Mouse (Mus musculus) CH12.LX (cell line): ENCODE data around the gene Myo1d.

Experiments used
- CTCF ChIP-seq, 2 experiments: IDR thresholded peaks in 1 of 2; conservative IDR thresholded peaks in 1 of 2; 2 replicates each; pipeline ENCODE4 v1.5.1; 2011 to 2012; ENCODE audit warnings: low read depth in 2 of 2, low read length in 2 of 2, improper control_type of control experiment in 1 of 2, inconsistent platforms in 1 of 2, mild to moderate bottlenecking in 1 of 2, moderate library complexity in 1 of 2
- KAT2A ChIP-seq: IDR thresholded peaks from 2 replicates; pipeline ENCODE4 v1.6.1; 2012; ENCODE audit warnings: low read length, improper control_type of control experiment, inconsistent platforms; ENCODE audit not compliant: insufficient replicate concordance
- MXI1 ChIP-seq: IDR thresholded peaks from 2 replicates; pipeline ENCODE4 v1.6.1; 2011; ENCODE audit warnings: mild to moderate bottlenecking, low read depth, low read length, improper control_type of control experiment
- NELFE ChIP-seq: IDR thresholded peaks from 2 replicates; pipeline ENCODE4 v1.6.1; 2011; ENCODE audit warnings: low read depth, low read length, improper control_type of control experiment
- POLR2A ChIP-seq: IDR thresholded peaks from 2 replicates; pipeline ENCODE4 v1.6.1; 2011; ENCODE audit warnings: low read depth, mild to moderate bottlenecking, improper control_type of control experiment, low read length

- TF ChIP-seq CTCF (conservative IDR thresholded peaks at IDR 0.05 in 1 of 2, IDR thresholded peaks at IDR 0.05 in 1 of 2; ENCODE audit: low read depth in 2 of 2, low read length in 2 of 2) (no peak), KAT2A (no peak), POLR2A (no peak), MXI1 (no peak), NELFE (no peak)
Observed at GRCm38 (mm10) chr11:80791677-80792432, 12.0 kb upstream of the Myo1d start.
